Mouse (Mus musculus) intestine, embryonic 14.5 days (tissue): Measurements from ENCODE around the gene Dock10. TPM values are rescaled to one million over a fixed set of nuclear protein-coding genes. Genes with fewer than 3 reads are reported as not detected.

Source experiments
- ATAC-seq: fragments of 200-750 bp; cut with Nextera tagmentation; replicated peaks from 2 replicates; pipeline ENCODE4 v1.8.0; 2017; ENCODE audit warnings: low read depth, moderate number of reproducible peaks, moderate TSS enrichment, moderate library complexity; ENCODE audit not compliant: low FRiP score, low TSS enrichment
- DNase-seq: peaks from one replicate; pipeline ENCODE4 v3.0.0-alpha.2; 2018; ENCODE audit warnings: low spot score
- H3K27ac ChIP-seq: fragments of 300-500 bp; sonication (generic); 2 replicates; pipeline ENCODE4 v1.5.1; 2014; ENCODE audit warnings: low read depth, mild to moderate bottlenecking, control low read depth
- H3K27me3 ChIP-seq: fragments of 300-500 bp; sonication (generic); replicated peaks from 2 replicates; pipeline ENCODE4 v1.6.1; 2014; ENCODE audit warnings: low read length, control low read depth; ENCODE audit not compliant: control insufficient read depth, insufficient read depth
- H3K36me3 ChIP-seq: fragments of 300-500 bp; sonication (generic); 2 replicates; pipeline ENCODE4 v1.6.1; 2014; ENCODE audit warnings: low read length, control low read depth; ENCODE audit not compliant: control insufficient read depth, insufficient read depth
- H3K4me1 ChIP-seq: fragments of 300-500 bp; sonication (generic); replicated peaks from 2 replicates; pipeline ENCODE4 v1.6.1; 2014; ENCODE audit warnings: low read length, control low read depth, mixed read lengths; ENCODE audit not compliant: control insufficient read depth, insufficient read depth
- H3K4me2 ChIP-seq: fragments of 300-500 bp; sonication (generic); 2 replicates; pipeline ENCODE4 v1.6.1; 2014; ENCODE audit warnings: low read length
- H3K4me3 ChIP-seq: fragments of 300-500 bp; sonication (generic); 2 replicates; pipeline ENCODE4 v1.5.1; 2014; ENCODE audit warnings: low read depth, low read length, control low read depth, mixed read lengths
- H3K9ac ChIP-seq: fragments of 300-500 bp; sonication (generic); 2 replicates; pipeline ENCODE4 v1.6.1; 2014; ENCODE audit warnings: mild to moderate bottlenecking, low read length
- H3K9me3 ChIP-seq: fragments of 300-500 bp; sonication (generic); 2 replicates; pipeline ENCODE4 v1.6.1; 2016; ENCODE audit warnings: low read length, control low read depth; ENCODE audit not compliant: control insufficient read depth
- WGBS: fragments of 180-500 bp; shearing (Covaris S2); extraction: QIAGEN DNeasy Blood & Tissue Kit; methylation state at CpG from one replicate; pipeline ENCODE4 v1.1.7; 2014; 5-methylcytosine and 5-hydroxymethylcytosine counted together
- polyA plus RNA-seq: library from polyadenylated mRNA; unstranded; fragments of >200 nt; fragmentation: Nextera tagmentation; extraction: Ambion mirVana; gene quantifications from 2 replicates; pipeline ENCODE4 v1.2.1, GENCODE M21; 2014

Dock10 gene
- polyA plus RNA-seq, 1 experiment from 2014 or later, result 7.3 TPM

DNA sequence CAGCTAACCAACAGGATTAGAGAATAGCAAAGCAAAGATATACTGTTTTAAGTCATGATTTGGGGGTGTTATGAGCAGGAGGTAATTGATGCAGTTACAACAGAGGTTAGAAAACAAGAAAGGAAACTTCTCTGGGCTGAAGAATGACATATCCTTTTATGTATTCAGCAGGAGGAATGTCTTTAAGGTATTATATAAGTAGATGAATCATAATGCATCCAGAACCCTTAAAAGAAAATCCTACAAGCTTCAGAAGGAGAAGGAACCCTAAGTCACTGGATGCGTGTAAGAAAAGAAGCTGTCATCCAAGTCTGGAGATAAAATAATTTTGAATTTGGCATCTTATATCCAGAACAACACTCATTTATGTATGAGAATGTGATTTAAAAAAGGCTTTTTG lies 285.9 kb downstream of the Dock10 start:
- ATAC-seq (no peak), DNase-seq (no peak)
- WGBS, result 93% methylated on average over 1 of the region's 1 CpGs
- Histone ChIP-seq H3K9me3 (no peaks in the 10 kb centered on the region), H3K4me1 (no peaks in the 10 kb centered on the region), H3K36me3 (no peaks in the 10 kb centered on the region), H3K9ac (no peak overlapping the region), H3K4me2 (no peak overlapping the region), H3K27me3 (no peaks in the 10 kb centered on the region), H3K4me3 (no peak overlapping the region), H3K27ac (no peak overlapping the region)

DNA sequence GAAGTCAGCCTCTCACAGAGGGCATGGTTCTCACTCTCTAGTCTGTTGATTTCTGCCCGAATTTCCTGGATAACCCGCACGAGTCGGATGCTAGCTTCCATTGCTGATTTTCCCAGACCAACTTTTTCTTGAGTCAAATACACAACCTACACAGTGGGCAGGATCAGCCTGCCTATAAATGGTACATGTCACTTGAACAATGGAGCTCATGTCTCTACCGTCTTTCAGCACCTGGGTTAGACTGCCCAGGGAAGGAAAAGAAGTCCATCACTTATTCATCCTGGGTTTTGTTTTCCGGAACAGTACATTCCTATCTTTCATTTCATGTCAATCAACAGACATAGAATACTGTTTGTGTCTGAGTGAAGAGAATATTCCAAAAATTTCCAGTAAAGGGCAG lies 297.0 kb downstream of the Dock10 start, which contains the start of gene Gm45261:
TSS of gene Gm45261 (minus strand) at position 101 of the 400 bp plus-strand sequence.
- 83% methylated on average over 6 of the region's 6 CpGs for WGBS
- DNase-seq, result no peak
- no peaks in the 10 kb centered on the region for H3K9me3 ChIP-seq

DNA sequence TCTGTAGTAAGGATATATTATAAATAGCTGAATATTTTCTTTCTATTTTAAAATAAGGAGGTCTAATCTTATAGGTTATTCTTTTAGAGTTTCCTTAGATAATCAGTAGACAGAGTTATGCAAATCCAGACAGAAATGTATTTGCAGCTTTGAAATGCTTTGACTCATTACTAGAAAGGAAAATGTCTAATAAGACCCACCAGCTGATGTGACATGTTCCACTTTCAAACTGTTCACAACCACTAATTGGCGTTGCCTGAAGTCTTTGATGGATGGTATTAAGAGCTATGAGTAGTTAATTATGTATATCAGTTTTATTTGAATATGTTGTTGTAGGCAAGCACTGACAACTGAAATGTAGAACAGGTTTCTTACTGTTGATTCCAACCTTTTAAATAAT lies 298.4 kb downstream of the Dock10 start:
- no peaks in the 10 kb centered on the region for H3K27me3 ChIP-seq
- H3K36me3 ChIP-seq, result no peaks in the 10 kb centered on the region
- H3K9me3 ChIP-seq, result no peaks in the 10 kb centered on the region
- no peaks in the 10 kb centered on the region for H3K4me1 ChIP-seq
- no peak overlapping the region for H3K9ac ChIP-seq
- no peak for DNase-seq
- H3K27ac ChIP-seq, result no peak overlapping the region
- ATAC-seq, result no peak
- 84% methylated on average over 1 of the region's 1 CpGs for WGBS
- H3K4me3 ChIP-seq, result no peak overlapping the region
- H3K4me2 ChIP-seq, result no peak overlapping the region

More for the DNA sequence above, 297.0 kb downstream of the Dock10 start, which contains the start of gene Gm45261:
- Histone ChIP-seq H3K27ac (no peak within 1 kb of the TSS), H3K4me1 (no peaks in the 10 kb centered on the region), H3K4me3 (no peak within 1 kb of the TSS), H3K27me3 (no peaks in the 10 kb centered on the region), H3K36me3 (no peaks in the 10 kb centered on the region), H3K4me2 (no peak within 1 kb of the TSS), H3K9ac (no peak within 1 kb of the TSS)
- no peak for ATAC-seq

DNA sequence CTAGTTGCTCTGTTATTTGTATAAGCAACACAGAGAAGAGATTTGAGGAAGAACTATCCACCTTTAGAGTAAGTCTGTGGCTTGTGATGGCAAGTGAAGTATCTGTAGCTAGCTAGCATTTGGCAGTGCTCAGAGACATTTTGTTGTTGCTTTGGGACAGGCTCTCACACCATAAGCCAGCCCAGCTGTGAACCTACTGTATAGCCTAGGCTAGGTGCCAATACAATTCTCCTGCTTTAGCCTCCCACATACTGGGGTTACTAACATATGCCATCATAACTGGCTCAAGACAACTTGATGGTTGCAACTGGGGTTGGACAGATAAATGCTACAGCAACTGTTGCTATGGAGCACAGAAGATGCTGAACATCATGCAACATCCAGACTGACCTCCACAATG lies 298.9 kb downstream of the Dock10 start:
- Histone ChIP-seq H3K36me3 (no peaks in the 10 kb centered on the region), H3K27me3 (no peaks in the 10 kb centered on the region), H3K4me3 (no peak overlapping the region), H3K4me1 (no peaks in the 10 kb centered on the region), H3K27ac (no peak overlapping the region), H3K4me2 (no peak overlapping the region), H3K9ac (no peak overlapping the region), H3K9me3 (no peaks in the 10 kb centered on the region)
- no peak for ATAC-seq
- DNase-seq, result no peak

DNA sequence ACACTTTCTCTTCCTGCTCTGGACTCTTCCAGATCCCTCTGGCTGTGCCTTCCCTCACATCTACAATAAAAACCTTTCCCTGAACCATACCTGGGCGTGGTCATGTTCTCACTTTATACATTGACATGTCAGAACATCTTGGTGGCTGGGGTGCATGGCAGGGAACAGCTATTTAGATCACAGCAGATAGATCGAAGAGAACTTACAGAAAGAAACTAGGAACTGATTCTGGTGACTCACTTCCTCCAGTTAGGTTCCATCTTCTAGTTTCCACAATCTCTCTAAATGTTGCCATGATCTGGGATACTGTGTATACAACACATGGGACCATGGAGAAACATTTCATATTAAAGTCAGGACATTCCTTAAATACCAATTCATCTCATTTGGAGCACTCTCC lies 304.4 kb downstream of the Dock10 start:
- Histone ChIP-seq H3K4me3 (no peak overlapping the region), H3K9me3 (no peaks in the 10 kb centered on the region), H3K27me3 (no peaks in the 10 kb centered on the region), H3K4me1 (no peaks in the 10 kb centered on the region), H3K27ac (no peak overlapping the region), H3K4me2 (no peak overlapping the region), H3K9ac (no peak overlapping the region), H3K36me3 (no peaks in the 10 kb centered on the region)
- 73% methylated on average over 2 of the region's 2 CpGs for WGBS
- ATAC-seq (no peak), DNase-seq (no peak)

DNA sequence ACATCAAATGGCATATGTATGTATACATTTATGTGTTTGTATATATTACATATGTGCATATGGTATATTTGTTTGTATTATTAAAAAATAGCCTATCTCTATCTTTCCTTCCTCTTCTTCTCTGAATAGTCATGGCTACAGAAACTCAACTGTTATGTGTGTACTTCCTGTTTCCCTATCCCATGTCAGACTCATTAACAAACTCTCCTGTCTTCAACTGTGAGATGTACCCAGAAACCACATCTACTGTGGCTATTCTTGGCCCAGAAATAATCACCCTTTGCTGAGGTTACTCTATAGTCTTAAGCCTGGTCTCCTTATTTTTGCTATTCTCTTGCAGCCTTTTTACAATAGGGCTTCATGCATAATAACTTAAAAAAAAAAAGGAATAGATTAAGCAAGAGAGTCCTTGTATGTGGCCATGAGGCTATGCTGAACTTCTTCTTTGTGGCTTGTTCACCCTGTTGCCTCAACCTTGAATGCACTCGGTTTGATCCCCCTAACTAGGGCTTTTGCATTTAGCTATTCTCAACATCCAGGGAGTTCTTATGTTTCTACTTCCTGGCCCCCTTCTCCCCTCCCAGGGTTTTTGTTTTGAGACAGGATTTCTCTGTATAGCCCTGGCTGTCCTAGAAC lies 306.3 kb downstream of the Dock10 start:
- WGBS, result 80% methylated on average over 1 of the region's 1 CpGs
- no peaks in the 10 kb centered on the region for H3K9me3 ChIP-seq
- DNase-seq (no peak), ATAC-seq (no peak)
- no peak overlapping the region for H3K27ac ChIP-seq
- H3K4me1 ChIP-seq, result no peaks in the 10 kb centered on the region
- no peak overlapping the region for H3K4me2 ChIP-seq
- no peaks in the 10 kb centered on the region for H3K36me3 ChIP-seq
- H3K4me3 ChIP-seq, result no peak overlapping the region
- H3K9ac ChIP-seq, result no peak overlapping the region
- H3K27me3 ChIP-seq, result no peaks in the 10 kb centered on the region
